Mouse (Mus musculus): ENCODE results near the gene Slc28a1.

- no peak for TF ChIP-seq CTCF (IDR thresholded peaks at IDR 0.05)
- no peak for TF ChIP-seq EP300 (IDR thresholded peaks at IDR 0.05)
Observed at GRCm38 (mm10) chr7:81196796-81197195, 82.2 kb downstream of the Slc28a1 start.
